In the genomic region with DNA sequence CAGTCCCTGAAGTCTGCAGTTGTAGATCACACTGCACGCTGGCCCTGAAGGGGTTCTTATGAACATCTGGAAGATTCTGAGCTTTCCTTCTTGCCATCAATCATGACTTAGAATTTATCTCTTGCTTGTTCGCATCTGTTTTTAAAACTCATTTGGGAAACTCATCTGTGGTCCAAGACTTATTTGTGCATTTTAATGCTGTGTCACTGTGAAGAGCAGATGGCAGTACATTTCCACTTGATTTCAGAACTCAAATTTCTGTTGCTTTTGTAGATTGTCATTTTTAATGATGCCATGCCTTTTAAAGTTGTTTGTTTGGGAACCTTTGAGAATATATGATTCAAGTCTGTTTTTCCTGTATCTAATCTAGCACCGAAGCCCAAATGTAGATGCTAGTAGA, we compare ENCODE assay signal across 24 mouse cellular contexts. TPM values are rescaled to one million over a fixed set of nuclear protein-coding genes. Genes with fewer than 3 reads are reported as not detected.
DNase-seq lines count a peak whose midpoint lies in the region; ATAC-seq and TF ChIP-seq lines count a peak whose summit lies in the region.
"Had no signal": no experiment of that assay in that cellular context is flagged by ENCODE, and none has a peak within 500 bp of the region (broad histone marks: within the 10 kb centered on the region; RNA-seq: fewer than 3 reads in every experiment).

No protein-coding gene starts in this region.

- no peak for ATAC-seq in forebrain, embryonic 12.5 days (ENCODE audit: low FRiP score)
- ATAC-seq: activated CD4-positive, CD25-positive, alpha-beta regulatory T cell, adult 4 months; CD4-positive, CD25-positive, alpha-beta regulatory T cell, adult 4 months; Patski had no signal

- no peaks in the 10 kb centered on the region for H3K9me3 ChIP-seq in forebrain, embryonic 12.5 days
- H3K9me3 ChIP-seq: G1E had no signal

- WGBS in forebrain, embryonic 12.5 days: 89% methylated on average over 3 of the region's 3 CpGs

- H3K27ac ChIP-seq in layer of hippocampus, adult 2 months: peak overlapping the region; percentile 87
- H3K27ac ChIP-seq in forebrain, embryonic 12.5 days: no peak overlapping the region

- no peaks in the 10 kb centered on the region; the same call in 1 of the 2 replicates for H3K4me1 ChIP-seq in forebrain, embryonic 12.5 days

- no peak overlapping the region for H3K4me2 ChIP-seq in forebrain, embryonic 12.5 days

- DNase-seq in layer of hippocampus, adult 2 months (ENCODE audit: low spot score in 2 of 2): peak; percentile 34 to 53
- DNase-seq in layer of hippocampus, postnatal 36 days: no peak
- peak; percentile 33 for DNase-seq in layer of hippocampus, adult 9-10 months (ENCODE audit: low spot score)
- DNase-seq in layer of hippocampus, adult 8-10 months (ENCODE audit: low spot score in 2 of 2): no peak
- DNase-seq in layer of hippocampus, adult 9-11 months: peak; percentile 16
- no peak for DNase-seq in layer of hippocampus, adult 11-12 months (ENCODE audit: low spot score)
- peak; percentile 43 for DNase-seq in brain, adult 2 months (ENCODE audit: low read depth, low spot score)
- DNase-seq: adrenal gland, adult 2 months; adrenal gland, adult 8-10 months; adrenal gland, postnatal 10 days; adrenal gland, postnatal 14 days; adrenal gland, postnatal 25 days; adrenal gland, postnatal 36 days; B cell, adult 2 months; cerebellum, adult 11 months; cerebellum, adult 11-12 months; cerebellum, adult 18-20 months had no signal

- H3K36me3 ChIP-seq in forebrain, embryonic 12.5 days (replicated peaks): no peaks in the 10 kb centered on the region
- H3K36me3 ChIP-seq: G1E had no signal

- no peak for TF ChIP-seq CTCF in layer of hippocampus, adult 2 months (conservative IDR thresholded peaks at IDR 0.05)

- no peak overlapping the region for H3K4me3 ChIP-seq in layer of hippocampus, adult 2 months
- H3K4me3 ChIP-seq in forebrain, embryonic 12.5 days (replicated peaks): no peak overlapping the region

- H3K9ac ChIP-seq in forebrain, embryonic 12.5 days: no peak overlapping the region

- no peaks in the 10 kb centered on the region for H3K27me3 ChIP-seq in forebrain, embryonic 12.5 days
- H3K27me3 ChIP-seq: CH12.LX had no signal

RNA-seq across cellular contexts. Expression of gene Kcnh1, which starts 19.1 kb away (rescaled TPM):
- 10 to 100 TPM; 36.8 to 37.2 TPM for total RNA-seq in layer of hippocampus, adult 2 months (2021)
- total RNA-seq in layer of hippocampus, postnatal 36 days (2021): 10 to 100 TPM; 37.4 to 39.1 TPM
- total RNA-seq in layer of hippocampus, adult 8-10 months (2022): 10 to 100 TPM; 28.9 to 35.3 (median 32.4) TPM
- polyA plus RNA-seq in forebrain, embryonic 12.5 days (2016; fragmentation: Nextera tagmentation; extraction: Ambion mirVana): 0.57 and 0.86 TPM in 2 replicates
- total RNA-seq: CH12.LX, MEL had no signal
- polyA plus RNA-seq: CD4-positive, CD25-positive, alpha-beta regulatory T cell, adult 4 months; G1E had no signal

RNA-seq across cellular contexts. Expression of gene Rcor3, which starts 33.6 kb away (rescaled TPM):
- total RNA-seq in layer of hippocampus, adult 2 months (2021): 10 to 100 TPM; 51.1 to 55.7 TPM
- total RNA-seq in layer of hippocampus, postnatal 36 days (2021): 10 to 100 TPM; 46.1 to 52.7 TPM
- 10 to 100 TPM; 47.3 to 58.1 (median 49.5) TPM for total RNA-seq in layer of hippocampus, adult 8-10 months (2022)
- polyA plus RNA-seq in forebrain, embryonic 12.5 days (2016; fragmentation: Nextera tagmentation; extraction: Ambion mirVana): 19.2 and 20.1 TPM in 2 replicates

Comparison
In these comparisons a context has a peak if more than half of its experiments do, and no peak if none do; other contexts are left out.
1. DNase-seq: peak in layer of hippocampus, adult 2 months (2 of 2), layer of hippocampus, adult 9-10 months (single experiment), layer of hippocampus, adult 9-11 months (single experiment) and brain, adult 2 months (single experiment); none in layer of hippocampus, postnatal 36 days (0 of 2), layer of hippocampus, adult 8-10 months (0 of 2) and layer of hippocampus, adult 11-12 months (single experiment).